Mouse (Mus musculus): ENCODE measurements around the gene Clec2l.

DNA sequence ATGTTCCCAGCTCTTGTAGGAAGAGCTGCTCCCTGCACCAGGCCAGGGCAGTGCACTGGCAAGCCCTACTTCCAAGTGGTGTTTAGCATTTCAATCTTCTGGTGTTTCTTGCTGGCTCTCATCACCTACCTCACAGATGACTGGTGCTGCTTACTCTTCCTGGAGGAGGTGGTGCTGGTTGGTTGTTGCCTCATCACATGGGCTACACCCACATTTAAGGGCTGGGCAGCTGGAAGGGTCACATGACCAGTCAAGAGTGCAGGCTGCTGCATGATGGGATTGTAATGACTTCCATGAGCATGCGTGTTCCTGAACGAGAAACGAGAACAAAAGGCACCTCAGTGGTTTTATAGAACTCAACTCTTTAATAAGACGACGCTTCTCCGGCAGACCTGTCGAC, 55.8 kb downstream of the Clec2l start:
- TF ChIP-seq CTCF (IDR thresholded peaks at IDR 0.05; ENCODE audit: control insufficient read depth, insufficient read depth, insufficient read length) (no peak), MAX (IDR thresholded peaks at IDR 0.05) (no peak), MYOD1 (IDR thresholded peaks at IDR 0.05; ENCODE audit: control insufficient read depth, insufficient read length, low read depth) (no peak), USF1 (IDR thresholded peaks at IDR 0.05; ENCODE audit: low read depth) (peak; percentile 28)
